8 mouse cellular contexts compared by ENCODE assay signal in genomic region chr12:79192193-79192592, GRCm38 (mm10). TPM values are rescaled to one million over a fixed set of nuclear protein-coding genes. Genes with fewer than 3 reads are reported as not detected.
DNase-seq lines count a peak whose midpoint lies in the region; ATAC-seq and TF ChIP-seq lines count a peak whose summit lies in the region.

Gene Rdh11 (minus strand): TSS chr12:79192293.

- no peak for TF ChIP-seq CTCF in kidney, postnatal 0 days (IDR thresholded peaks at IDR 0.05; ENCODE audit: low read depth)
- TF ChIP-seq CTCF in forebrain, postnatal 0 days (IDR thresholded peaks at IDR 0.05; ENCODE audit: low read depth), result no peak

- 58% methylated on average over 6 of the region's 6 CpGs for WGBS in kidney, postnatal 0 days
- WGBS in forebrain, postnatal 0 days, result 67% methylated on average over 6 of the region's 6 CpGs
- WGBS in limb, embryonic 14.5 days, result 59% methylated on average over 6 of the region's 6 CpGs
- WGBS in stomach, embryonic 14.5 days, result 65% methylated on average over 6 of the region's 6 CpGs

- peak within 1 kb of the TSS; percentile 80 for H3K4me2 ChIP-seq in kidney, postnatal 0 days (ENCODE audit: low read length)
- peak within 1 kb of the TSS; percentile 76 for H3K4me2 ChIP-seq in forebrain, postnatal 0 days (ENCODE audit: low read depth)
- H3K4me2 ChIP-seq in limb, embryonic 14.5 days (replicated peaks; ENCODE audit: low read depth, low read length, severe bottlenecking), result peak within 1 kb of the TSS; percentile 59
- peak within 1 kb of the TSS; percentile 67 for H3K4me2 ChIP-seq in stomach, embryonic 14.5 days (replicated peaks; ENCODE audit: low read depth, low read length)

- TF ChIP-seq POLR2A in limb, embryonic 14.5 days (IDR thresholded peaks at IDR 0.05; ENCODE audit: borderline replicate concordance, extremely low read depth, insufficient read depth, insufficient read length), result no peak

- no peaks in the 10 kb centered on the region for H3K9me3 ChIP-seq in kidney, postnatal 0 days (replicated peaks; ENCODE audit: low read length)
- no peaks in the 10 kb centered on the region for H3K9me3 ChIP-seq in forebrain, postnatal 0 days (ENCODE audit: low read length)
- no peaks in the 10 kb centered on the region for H3K9me3 ChIP-seq in limb, embryonic 14.5 days (ENCODE audit: control insufficient read depth, low read length)
- no peaks in the 10 kb centered on the region for H3K9me3 ChIP-seq in stomach, embryonic 14.5 days (ENCODE audit: control insufficient read depth, low read depth, low read length)

- peaks cover 8% of the 10 kb centered on the region for H3K4me1 ChIP-seq in kidney, postnatal 0 days (replicated peaks; ENCODE audit: insufficient read depth, low read length)
- H3K4me1 ChIP-seq in forebrain, postnatal 0 days (ENCODE audit: insufficient read depth), result peaks cover 12% of the 10 kb centered on the region
- peaks cover 6% of the 10 kb centered on the region for H3K4me1 ChIP-seq in limb, embryonic 14.5 days (ENCODE audit: control insufficient read depth, insufficient read depth, low read length)
- peaks cover 6% of the 10 kb centered on the region; the same call in 1 of the 2 replicates for H3K4me1 ChIP-seq in stomach, embryonic 14.5 days (ENCODE audit: control insufficient read depth, insufficient read depth, low read length)

- H3K27ac ChIP-seq in kidney, postnatal 0 days, result no peak within 1 kb of the TSS
- peak within 1 kb of the TSS; percentile 60; the same call in 1 of the 2 replicates for H3K27ac ChIP-seq in forebrain, postnatal 0 days (ENCODE audit: low read depth, low read length)
- H3K27ac ChIP-seq in limb, embryonic 14.5 days (replicated peaks; ENCODE audit: low read depth, low read length), result peak within 1 kb of the TSS; percentile 63
- H3K27ac ChIP-seq in stomach, embryonic 14.5 days (ENCODE audit: low read length), result peak within 1 kb of the TSS; percentile 28; the same call in 1 of the 2 replicates

- no peak for ATAC-seq in kidney, postnatal 0 days (replicated peaks; ENCODE audit: low FRiP score, low read depth)
- ATAC-seq in forebrain, postnatal 0 days, result no peak
- ATAC-seq in limb, embryonic 14.5 days (ENCODE audit: low FRiP score, low read depth), result no peak
- no peak for ATAC-seq in stomach, embryonic 14.5 days (ENCODE audit: insufficient number of reproducible peaks, insufficient read depth, low FRiP score, low read depth)

- peak within 1 kb of the TSS; percentile 44 for H3K9ac ChIP-seq in kidney, postnatal 0 days (ENCODE audit: low read depth, low read length)
- peak within 1 kb of the TSS; percentile 57 for H3K9ac ChIP-seq in forebrain, postnatal 0 days
- H3K9ac ChIP-seq in limb, embryonic 14.5 days (ENCODE audit: low read depth, low read length, severe bottlenecking), result peak within 1 kb of the TSS; percentile 68
- H3K9ac ChIP-seq in stomach, embryonic 14.5 days (replicated peaks; ENCODE audit: low read depth, low read length), result peak within 1 kb of the TSS; percentile 31; the same call in 1 of the 2 replicates

- no peaks in the 10 kb centered on the region for H3K27me3 ChIP-seq in kidney, postnatal 0 days (ENCODE audit: insufficient read depth, low read length)
- no peaks in the 10 kb centered on the region for H3K27me3 ChIP-seq in forebrain, postnatal 0 days (ENCODE audit: insufficient read depth, low read length)
- H3K27me3 ChIP-seq in limb, embryonic 14.5 days (ENCODE audit: control insufficient read depth, insufficient read depth, low read length), result no peaks in the 10 kb centered on the region
- no peaks in the 10 kb centered on the region for H3K27me3 ChIP-seq in stomach, embryonic 14.5 days (ENCODE audit: control insufficient read depth, insufficient read depth, low read length)

- H3K36me3 ChIP-seq in kidney, postnatal 0 days (ENCODE audit: insufficient read depth, low read length), result peaks cover 9% of the 10 kb centered on the region; the same call in 1 of the 2 replicates
- peaks cover 10% of the 10 kb centered on the region for H3K36me3 ChIP-seq in forebrain, postnatal 0 days (ENCODE audit: insufficient read depth)
- H3K36me3 ChIP-seq in limb, embryonic 14.5 days (ENCODE audit: control insufficient read depth, insufficient read depth, low read length), result peaks cover 12% of the 10 kb centered on the region
- peaks cover 12% of the 10 kb centered on the region; the same call in 1 of the 2 replicates for H3K36me3 ChIP-seq in stomach, embryonic 14.5 days (ENCODE audit: control insufficient read depth, insufficient read depth, low read length)

- DNase-seq in kidney, postnatal 0 days (ENCODE audit: low spot score), result no peak
- DNase-seq in kidney, postnatal 14 days, result no peak
- DNase-seq in adrenal gland, postnatal 14 days, result no peak
- no peak for DNase-seq in forebrain, postnatal 0 days
- no peak for DNase-seq in limb, embryonic 14.5 days (ENCODE audit: low spot score)
- DNase-seq in spleen, postnatal 4 days (ENCODE audit: low spot score in 2 of 2), result no peak
- no peak for DNase-seq in cerebellum, adult 9-10 months

- H3K4me3 ChIP-seq in kidney, postnatal 0 days (replicated peaks; ENCODE audit: low read depth, low read length), result peak within 1 kb of the TSS; percentile 43
- peak within 1 kb of the TSS; percentile 62 for H3K4me3 ChIP-seq in forebrain, postnatal 0 days (ENCODE audit: low read depth, low read length)
- peak within 1 kb of the TSS; percentile 65 for H3K4me3 ChIP-seq in limb, embryonic 14.5 days (replicated peaks; ENCODE audit: low read length)
- H3K4me3 ChIP-seq in stomach, embryonic 14.5 days (ENCODE audit: low read depth, low read length), result peak within 1 kb of the TSS; percentile 55

RNA-seq across cellular contexts. Expression of gene Rdh11, which starts in this region (rescaled TPM):
- polyA plus RNA-seq in kidney, postnatal 0 days (2015; fragmentation: Nextera tagmentation; extraction: Ambion mirVana), result 21.4 and 22.7 TPM in 2 replicates
- total RNA-seq in adrenal gland, postnatal 14 days (2021), result 15.5 and 18.7 TPM in 2 replicates
- total RNA-seq in forebrain, postnatal 0 days (2014; rRNA removed), result 48.3 and 52.2 TPM in 2 replicates
- 35.1 and 38.4 TPM in 2 replicates for polyA plus RNA-seq in forebrain, postnatal 0 days (2015; fragmentation: Nextera tagmentation; extraction: Ambion mirVana)
- 22.1 and 23.5 TPM in 2 replicates for polyA plus RNA-seq in limb, embryonic 14.5 days (2012; rRNA removed)
- 25.1 and 27.1 TPM in 2 replicates for polyA plus RNA-seq in limb, embryonic 14.5 days (2014; fragmentation: Nextera tagmentation; extraction: Ambion mirVana)
- polyA plus RNA-seq in stomach, embryonic 14.5 days (2014; fragmentation: Nextera tagmentation; extraction: Ambion mirVana), result 29.1 and 30.4 TPM in 2 replicates
